In genomic region chr5:118966901-118967300, GRCm38 (mm10) we compare ENCODE assay signal across 10 mouse cellular contexts.
"Had no signal": no experiment of that assay in that cellular context is flagged by ENCODE, and none has a peak within 500 bp of the region (broad histone marks: within the 10 kb centered on the region; RNA-seq: fewer than 3 reads in every experiment).

No protein-coding gene starts in this region.

- H3K9me3 ChIP-seq: neural tube, embryonic 15.5 days had no signal

- H3K4me2 ChIP-seq: limb, embryonic 12.5 days; neural tube, embryonic 15.5 days had no signal

- DNase-seq: kidney, postnatal 25 days; lung, adult 18-20 months; midbrain, embryonic 14.5 days; right cerebral cortex, adult 18-20 months; right cerebral cortex, postnatal 25 days; thymus, postnatal 36 days had no signal

- H3K27me3 ChIP-seq: neural tube, embryonic 15.5 days had no signal

- H3K4me3 ChIP-seq: limb, embryonic 12.5 days; myocyte; neural tube, embryonic 15.5 days had no signal

- H3K36me3 ChIP-seq: limb, embryonic 12.5 days; neural tube, embryonic 15.5 days had no signal

- H3K9ac ChIP-seq: limb, embryonic 12.5 days; liver, embryonic 14.5 days; neural tube, embryonic 15.5 days had no signal

- H3K27ac ChIP-seq: limb, embryonic 12.5 days; liver, embryonic 14.5 days; neural tube, embryonic 15.5 days had no signal

- H3K4me1 ChIP-seq: neural tube, embryonic 15.5 days had no signal
